Mouse (Mus musculus) liver, embryonic 15.5 days (tissue): ENCODE data around the gene Dcaf12. TPM values are rescaled to one million over a fixed set of nuclear protein-coding genes. Genes with fewer than 3 reads are reported as not detected.

Experiments
- ATAC-seq: fragments of 200-750 bp; cut with Nextera tagmentation; 2 replicates; pipeline ENCODE4 v1.8.0; 2017; ENCODE audit warnings: moderate number of reproducible peaks, mild to moderate bottlenecking, moderate library complexity; ENCODE audit not compliant: insufficient read depth
- H3K27ac ChIP-seq: fragments of 300-500 bp; sonication (generic); replicated peaks from 2 replicates; pipeline ENCODE4 v1.5.1; 2015; ENCODE audit warnings: mild to moderate bottlenecking, inconsistent platforms
- H3K27me3 ChIP-seq: fragments of 300-500 bp; sonication (generic); 2 replicates; pipeline ENCODE4 v1.6.1; 2015; ENCODE audit warnings: mild to moderate bottlenecking, inconsistent platforms
- H3K36me3 ChIP-seq: fragments of 300-500 bp; sonication (generic); replicated peaks from 2 replicates; pipeline ENCODE4 v1.6.1; 2015; ENCODE audit warnings: moderate library complexity, mild to moderate bottlenecking, inconsistent platforms
- H3K4me1 ChIP-seq: fragments of 300-500 bp; sonication (generic); replicated peaks from 2 replicates; pipeline ENCODE4 v1.6.1; 2015; ENCODE audit warnings: inconsistent platforms
- H3K4me2 ChIP-seq: fragments of 300-500 bp; sonication (generic); 2 replicates; pipeline ENCODE4 v1.6.1; 2015; ENCODE audit warnings: moderate library complexity, mild to moderate bottlenecking, inconsistent platforms
- H3K4me3 ChIP-seq: fragments of 300-500 bp; sonication (generic); replicated peaks from 2 replicates; pipeline ENCODE4 v1.5.1; 2015; ENCODE audit warnings: mild to moderate bottlenecking, inconsistent platforms
- H3K9ac ChIP-seq: fragments of 300-500 bp; sonication (generic); 2 replicates; pipeline ENCODE4 v1.6.1; 2015; ENCODE audit warnings: moderate library complexity, mild to moderate bottlenecking, inconsistent platforms
- H3K9me3 ChIP-seq: fragments of 300-500 bp; sonication (generic); replicated peaks from 2 replicates; pipeline ENCODE4 v1.6.1; 2016; ENCODE audit warnings: inconsistent platforms
- WGBS: fragments of 180-500 bp; shearing (Covaris S2); methylation state at CpG from one replicate; pipeline ENCODE4 v1.1.7; 2015; ENCODE audit warnings: mixed read lengths; ENCODE audit not compliant: insufficient replicate concordance; 5-methylcytosine and 5-hydroxymethylcytosine counted together
- polyA plus RNA-seq: library from polyadenylated mRNA; unstranded; fragments of >200 nt; fragmentation: Nextera tagmentation; extraction: Ambion mirVana; gene quantifications from 2 replicates; pipeline ENCODE4 v1.2.1, GENCODE M21; 2015

Dcaf12 gene
- polyA plus RNA-seq, 1 experiment from 2014 or later: 75.9 TPM

GRCm38 (mm10) chr4:41310567-41311563 is 3.8 kb downstream of the Dcaf12 start:
- 54% methylated on average over 9 of the region's 9 CpGs for WGBS
- H3K27ac ChIP-seq: peak overlapping the region; percentile 62
- peaks cover 73% of the 10 kb centered on the region for H3K36me3 ChIP-seq

DNA sequence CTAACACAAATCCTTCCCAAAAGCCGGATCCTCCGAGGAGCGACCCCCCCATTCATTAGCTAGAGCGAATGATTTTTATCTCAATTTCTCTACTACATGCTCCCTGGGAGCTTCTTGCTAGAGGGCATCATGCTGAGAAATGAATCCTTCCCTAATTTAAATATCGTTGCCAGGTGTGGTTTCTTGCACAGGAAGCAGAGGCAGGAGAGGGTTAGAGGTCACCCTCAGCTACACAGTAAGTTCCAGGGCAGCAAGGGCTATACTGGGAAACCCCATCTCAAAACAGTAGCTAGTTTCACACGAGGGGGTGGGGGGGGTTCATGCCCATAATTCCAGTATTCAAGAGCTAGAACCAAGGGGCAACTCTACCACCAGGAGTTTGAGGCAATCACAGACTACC is 7.3 kb downstream of the Dcaf12 start:
- no peak overlapping the region for H3K4me3 ChIP-seq
- no peak overlapping the region for H3K27ac ChIP-seq
- no peaks in the 10 kb centered on the region for H3K9me3 ChIP-seq
- ATAC-seq: no peak
- peaks cover 73% of the 10 kb centered on the region for H3K4me1 ChIP-seq
- H3K27me3 ChIP-seq: no peaks in the 10 kb centered on the region
- H3K36me3 ChIP-seq: peaks cover 98% of the 10 kb centered on the region
- H3K9ac ChIP-seq: no peak overlapping the region
- H3K4me2 ChIP-seq: no peak overlapping the region
- 69% methylated on average over 6 of the region's 6 CpGs for WGBS

More at GRCm38 (mm10) chr4:41310567-41311563, 3.8 kb downstream of the Dcaf12 start:
- no peak for ATAC-seq
- peaks cover 76% of the 10 kb centered on the region for H3K4me1 ChIP-seq
- 0 out of 2 replicates have a peak overlapping the region, but pooled peaks have one; percentile 12 for H3K9ac ChIP-seq
- H3K4me2 ChIP-seq: peak overlapping the region; percentile 87
- peak overlapping the region; percentile 87; the same call in 1 of the 2 replicates for H3K4me3 ChIP-seq
- H3K27me3 ChIP-seq: no peaks in the 10 kb centered on the region
- H3K9me3 ChIP-seq: no peaks in the 10 kb centered on the region

- Histone ChIP-seq H3K9me3 (no peaks in the 10 kb centered on the region), H3K36me3 (peaks cover 98% of the 10 kb centered on the region), H3K4me1 (peaks cover 49% of the 10 kb centered on the region), H3K9ac (no peak overlapping the region), H3K27ac (peak overlapping the region; percentile 51), H3K4me2 (0 out of 2 replicates have a peak overlapping the region, but pooled peaks have one; percentile 3), H3K27me3 (no peaks in the 10 kb centered on the region), H3K4me3 (no peak overlapping the region)
- ATAC-seq: no peak
- WGBS: 16% methylated on average over 3 of the region's 3 CpGs
These were observed 10.4 kb downstream of the Dcaf12 start for GRCm38 (mm10) chr4:41304302-41304701.

- WGBS: 77% methylated on average over 7 of the region's 7 CpGs
- H3K36me3 ChIP-seq: peaks cover 98% of the 10 kb centered on the region
These were observed 11.0 kb downstream of the Dcaf12 start for GRCm38 (mm10) chr4:41303671-41304070.

GRCm38 (mm10) chr4:41298976-41299375 is 15.7 kb downstream of the Dcaf12 start:
- Histone ChIP-seq H3K27ac (no peak overlapping the region; the same call in 1 of the 2 replicates), H3K36me3 (peaks cover 100% of the 10 kb centered on the region), H3K4me2 (no peak overlapping the region), H3K9ac (no peak overlapping the region), H3K9me3 (no peaks in the 10 kb centered on the region), H3K4me3 (no peak overlapping the region), H3K27me3 (no peaks in the 10 kb centered on the region), H3K4me1 (peaks cover 4% of the 10 kb centered on the region)
- 83% methylated on average over 5 of the region's 5 CpGs for WGBS
- ATAC-seq: no peak

More at GRCm38 (mm10) chr4:41303671-41304070, 11.0 kb downstream of the Dcaf12 start:
- ATAC-seq: no peak; the same call in 1 of the 2 replicates
- Histone ChIP-seq H3K27me3 (no peaks in the 10 kb centered on the region), H3K4me2 (0 out of 2 replicates have a peak overlapping the region, but pooled peaks have one; percentile 3), H3K9ac (no peak overlapping the region), H3K4me3 (no peak overlapping the region), H3K27ac (0 out of 2 replicates have a peak overlapping the region, but pooled peaks have one; percentile 1), H3K4me1 (peaks cover 45% of the 10 kb centered on the region), H3K9me3 (no peaks in the 10 kb centered on the region)

- Histone ChIP-seq H3K4me2 (no peak overlapping the region), H3K9me3 (no peaks in the 10 kb centered on the region), H3K4me3 (no peak overlapping the region), H3K4me1 (no peaks in the 10 kb centered on the region), H3K9ac (no peak overlapping the region), H3K36me3 (peaks cover 100% of the 10 kb centered on the region), H3K27ac (no peak overlapping the region), H3K27me3 (no peaks in the 10 kb centered on the region)
- no peak for ATAC-seq
- WGBS: 95% methylated on average over 7 of the region's 7 CpGs
These were observed 18.7 kb downstream of the Dcaf12 start for GRCm38 (mm10) chr4:41295960-41296359.

DNA sequence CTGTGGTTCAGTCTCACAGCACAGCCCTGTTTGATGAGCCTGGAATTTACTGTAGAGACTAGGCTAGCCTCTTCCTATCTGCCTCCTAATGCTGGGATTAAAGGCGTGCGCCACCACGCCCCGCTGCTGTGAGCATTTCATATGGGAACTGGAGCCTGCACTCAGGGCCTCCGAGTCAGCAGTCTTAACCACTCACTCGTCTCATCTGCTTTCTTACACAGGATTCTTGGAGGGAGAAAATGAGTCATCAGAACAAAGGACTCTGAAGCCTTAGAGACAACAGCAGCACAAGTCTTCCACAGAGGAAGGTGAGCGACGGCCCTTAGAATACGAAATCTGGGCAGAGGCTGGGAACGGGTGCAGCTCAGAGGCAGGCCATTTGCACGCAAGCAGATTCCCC is 19.2 kb downstream of the Dcaf12 start:
- no peak overlapping the region for H3K9ac ChIP-seq
- 0 out of 2 replicates have a peak overlapping the region, but pooled peaks have one; percentile 2 for H3K27ac ChIP-seq
- no peaks in the 10 kb centered on the region for H3K9me3 ChIP-seq
- ATAC-seq: no peak
- no peak overlapping the region for H3K4me2 ChIP-seq
- H3K27me3 ChIP-seq: no peaks in the 10 kb centered on the region
- WGBS: 90% methylated on average over 11 of the region's 11 CpGs
- peaks cover 100% of the 10 kb centered on the region for H3K36me3 ChIP-seq
- H3K4me3 ChIP-seq: no peak overlapping the region
- no peaks in the 10 kb centered on the region for H3K4me1 ChIP-seq

DNA sequence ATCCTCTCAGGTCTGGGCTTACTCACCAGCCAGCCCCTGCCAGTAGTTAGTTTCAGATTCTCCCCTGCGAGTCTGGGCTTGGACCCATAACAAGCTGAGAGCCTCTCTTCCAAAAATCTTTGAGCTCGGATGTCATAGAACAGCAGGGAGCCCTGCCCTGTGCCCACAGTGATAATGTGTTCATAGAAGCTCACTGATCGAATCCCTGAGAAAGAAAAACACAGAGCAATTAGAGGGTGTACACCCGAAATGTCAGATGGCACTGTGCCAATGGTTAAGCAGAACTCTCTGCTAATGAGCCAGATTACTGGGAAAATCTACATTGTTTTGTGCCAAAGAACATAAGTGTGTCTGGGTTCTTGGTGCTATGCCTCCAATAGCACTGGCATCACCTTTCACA is 20.8 kb downstream of the Dcaf12 start:
- ATAC-seq: no peak
- no peak overlapping the region for H3K4me3 ChIP-seq
- H3K27ac ChIP-seq: no peak overlapping the region
- no peak overlapping the region for H3K4me2 ChIP-seq
- H3K27me3 ChIP-seq: no peaks in the 10 kb centered on the region
- no peak overlapping the region for H3K9ac ChIP-seq
- H3K9me3 ChIP-seq: no peaks in the 10 kb centered on the region
- peaks cover 92% of the 10 kb centered on the region for H3K36me3 ChIP-seq
- WGBS: 77% methylated on average over 4 of the region's 4 CpGs
- no peaks in the 10 kb centered on the region for H3K4me1 ChIP-seq

DNA sequence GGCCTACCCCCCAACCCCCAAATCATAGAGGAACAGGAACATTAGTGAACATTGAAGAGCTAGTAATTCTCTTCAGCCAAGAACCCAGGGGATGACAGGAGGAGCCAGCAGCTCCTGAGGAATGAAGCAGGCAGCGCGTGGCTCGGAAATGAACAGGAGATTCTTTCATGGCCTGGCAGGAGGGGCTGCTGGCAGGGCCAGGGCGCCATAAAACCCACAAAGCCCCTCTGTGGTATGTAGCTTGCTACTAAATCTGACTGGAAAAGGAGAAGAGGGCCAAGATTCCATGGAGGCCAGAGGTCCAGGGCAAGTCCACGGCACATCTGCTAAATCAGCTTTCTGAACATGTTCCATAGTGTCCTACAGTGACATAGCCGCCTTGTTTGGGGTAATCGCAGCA is 24.9 kb downstream of the Dcaf12 start:
- Histone ChIP-seq H3K36me3 (peaks cover 51% of the 10 kb centered on the region), H3K27me3 (no peaks in the 10 kb centered on the region), H3K4me3 (no peak overlapping the region), H3K9ac (no peak overlapping the region), H3K4me1 (no peaks in the 10 kb centered on the region; the same call in none of the 2 replicates), H3K4me2 (no peak overlapping the region), H3K27ac (no peak overlapping the region), H3K9me3 (no peaks in the 10 kb centered on the region)
- 88% methylated on average over 7 of the region's 7 CpGs for WGBS
- ATAC-seq: no peak

GRCm38 (mm10) chr4:41286420-41286819 is 28.3 kb downstream of the Dcaf12 start:
- ATAC-seq: no peak
- Histone ChIP-seq H3K9me3 (no peaks in the 10 kb centered on the region), H3K9ac (no peak overlapping the region), H3K27me3 (no peaks in the 10 kb centered on the region), H3K4me1 (no peaks in the 10 kb centered on the region; the same call in none of the 2 replicates), H3K36me3 (peaks cover 17% of the 10 kb centered on the region), H3K4me3 (no peak overlapping the region), H3K4me2 (no peak overlapping the region), H3K27ac (no peak overlapping the region)
- WGBS: 7% methylated on average over 3 of the region's 3 CpGs

DNA sequence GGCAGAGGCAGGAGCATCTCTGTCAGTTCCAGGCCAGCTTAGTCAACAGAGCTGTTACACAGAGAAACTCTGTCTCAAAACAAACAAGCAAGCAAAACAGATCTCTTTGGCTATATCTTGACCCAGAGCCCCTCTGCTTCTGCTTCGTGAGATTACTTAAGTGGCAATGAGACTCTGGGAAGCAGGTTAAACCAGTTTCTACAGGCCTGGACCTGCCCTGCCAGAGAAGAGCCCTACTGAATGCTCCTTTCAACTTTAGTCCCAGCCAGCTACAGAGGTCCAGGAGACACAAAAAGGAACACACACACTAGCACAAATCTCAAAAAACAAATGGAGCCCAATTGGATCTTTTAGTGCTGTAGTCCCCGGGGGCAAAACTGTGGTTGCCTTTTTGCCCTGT is 30.6 kb downstream of the Dcaf12 start:
- Histone ChIP-seq H3K4me1 (no peaks in the 10 kb centered on the region; the same call in none of the 2 replicates), H3K9me3 (no peaks in the 10 kb centered on the region), H3K4me2 (no peak overlapping the region), H3K36me3 (no peaks in the 10 kb centered on the region), H3K4me3 (no peak overlapping the region), H3K27ac (no peak overlapping the region), H3K27me3 (no peaks in the 10 kb centered on the region), H3K9ac (no peak overlapping the region)
- no peak for ATAC-seq
- WGBS: 77% methylated on average over 2 of the region's 2 CpGs
